ENCODE assay signal across 10 mouse cellular contexts in the genomic region with DNA sequence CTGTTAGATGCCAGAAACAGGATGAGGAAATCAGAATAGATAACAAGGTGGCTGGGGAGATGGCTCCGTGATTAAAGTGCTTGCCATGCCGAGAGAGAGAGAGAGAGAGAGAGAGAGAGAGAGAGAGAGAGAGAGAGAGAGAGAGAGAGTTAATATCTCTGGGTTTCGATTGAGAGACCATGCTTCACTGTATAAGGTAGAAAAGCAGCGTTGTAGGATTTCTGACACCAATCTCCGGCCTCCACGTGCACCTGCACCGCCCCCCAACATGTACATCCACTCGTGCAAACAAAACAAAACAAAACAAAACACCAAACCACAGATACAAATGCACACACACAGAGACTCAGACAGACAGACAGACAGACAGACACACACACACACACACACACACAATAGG. TPM values are rescaled to one million over a fixed set of nuclear protein-coding genes. Genes with fewer than 3 reads are reported as not detected.
DNase-seq lines count a peak whose midpoint lies in the region; ATAC-seq and TF ChIP-seq lines count a peak whose summit lies in the region.
"Had no signal": no experiment of that assay in that cellular context is flagged by ENCODE, and none has a peak within 500 bp of the region (broad histone marks: within the 10 kb centered on the region; RNA-seq: fewer than 3 reads in every experiment).

No protein-coding gene starts in this region.

- peaks cover 3% of the 10 kb centered on the region for H3K36me3 ChIP-seq in forebrain, embryonic 13.5 days (ENCODE audit: poor library complexity, severe bottlenecking)
- H3K36me3 ChIP-seq in forebrain, embryonic 11.5 days (ENCODE audit: control insufficient read depth, insufficient read depth, low read length): no peaks in the 10 kb centered on the region; the same call in 1 of the 2 replicates
- H3K36me3 ChIP-seq in kidney, embryonic 16.5 days (ENCODE audit: insufficient read depth, low read length): no peaks in the 10 kb centered on the region
- H3K36me3 ChIP-seq in CH12.LX (replicated peaks in 1 of 2; ENCODE audit: control insufficient read depth in 1 of 2, insufficient read depth in 1 of 2, low read length in 1 of 2): peaks cover 0 to 7% of the 10 kb centered on the region in 2 experiments
- peaks cover 4% of the 10 kb centered on the region for H3K36me3 ChIP-seq in liver, embryonic 12.5 days

- TF ChIP-seq RAD21 in CH12.LX (IDR thresholded peaks at IDR 0.05; ENCODE audit: low read depth, low read length): no peak

- H3K4me2 ChIP-seq in forebrain, embryonic 13.5 days: peak overlapping the region; percentile 53; the same call in 1 of the 2 replicates
- H3K4me2 ChIP-seq in forebrain, embryonic 11.5 days (ENCODE audit: low read depth, low read length, severe bottlenecking): no peak overlapping the region; the same call in 1 of the 2 replicates
- 0 out of 2 replicates have a peak overlapping the region, but pooled peaks have one; percentile 57 for H3K4me2 ChIP-seq in kidney, embryonic 16.5 days (replicated peaks; ENCODE audit: low read depth, low read length)
- peak overlapping the region; percentile 85; the same call in 1 of the 2 replicates for H3K4me2 ChIP-seq in CH12.LX (ENCODE audit: insufficient read depth, low read depth, poor library complexity, severe bottlenecking)
- peak overlapping the region; percentile 79 for H3K4me2 ChIP-seq in liver, embryonic 12.5 days

- no peak for TF ChIP-seq CTCF in CH12.LX (conservative IDR thresholded peaks at IDR 0.05 in 1 of 2, IDR thresholded peaks at IDR 0.05 in 1 of 2; ENCODE audit: low read depth in 2 of 2, low read length in 2 of 2)

- no peak overlapping the region for H3K27ac ChIP-seq in forebrain, embryonic 13.5 days
- no peak overlapping the region for H3K27ac ChIP-seq in forebrain, embryonic 11.5 days (ENCODE audit: low read depth, low read length)
- H3K27ac ChIP-seq in kidney, embryonic 16.5 days (ENCODE audit: low read length): no peak overlapping the region
- H3K27ac ChIP-seq in CH12.LX (ENCODE audit: insufficient read depth, low read depth): no peak overlapping the region
- H3K27ac ChIP-seq in liver, embryonic 12.5 days: no peak overlapping the region
- H3K27ac ChIP-seq: midbrain, embryonic 12.5 days had no signal

- 60% methylated on average over 8 of the region's 8 CpGs for WGBS in forebrain, embryonic 13.5 days
- WGBS in forebrain, embryonic 11.5 days: 59% methylated on average over 8 of the region's 8 CpGs
- 62% methylated on average over 8 of the region's 8 CpGs for WGBS in kidney, embryonic 16.5 days
- WGBS in liver, embryonic 12.5 days (ENCODE audit: insufficient replicate concordance): 49% methylated on average over 8 of the region's 8 CpGs

- no peak overlapping the region for H3K9ac ChIP-seq in forebrain, embryonic 13.5 days
- H3K9ac ChIP-seq in forebrain, embryonic 11.5 days (ENCODE audit: low read length): no peak overlapping the region
- H3K9ac ChIP-seq in kidney, embryonic 16.5 days (replicated peaks; ENCODE audit: low read length): no peak overlapping the region
- no peak overlapping the region for H3K9ac ChIP-seq in CH12.LX (ENCODE audit: insufficient read depth, low read depth)
- peak overlapping the region; percentile 57 for H3K9ac ChIP-seq in liver, embryonic 12.5 days
- H3K9ac ChIP-seq: midbrain, embryonic 12.5 days had no signal

- ATAC-seq in forebrain, embryonic 13.5 days: no peak
- no peak for ATAC-seq in forebrain, embryonic 11.5 days (replicated peaks; ENCODE audit: low FRiP score)
- ATAC-seq in kidney, embryonic 16.5 days (ENCODE audit: low FRiP score, low TSS enrichment): no peak
- ATAC-seq in liver, embryonic 12.5 days: no peak
- ATAC-seq: Patski had no signal

- no peak for TF ChIP-seq EP300 in CH12.LX (IDR thresholded peaks at IDR 0.05; ENCODE audit: low read length)

- peaks cover 18% of the 10 kb centered on the region for H3K4me1 ChIP-seq in forebrain, embryonic 13.5 days
- 0 out of 2 replicates have a peak, but pooled peaks cover 2% of the 10 kb centered on the region for H3K4me1 ChIP-seq in forebrain, embryonic 11.5 days (replicated peaks; ENCODE audit: control insufficient read depth, insufficient read depth, low read length)
- H3K4me1 ChIP-seq in kidney, embryonic 16.5 days (ENCODE audit: insufficient read depth, low read length): peaks cover 5% of the 10 kb centered on the region; the same call in 1 of the 2 replicates
- H3K4me1 ChIP-seq in CH12.LX (ENCODE audit: control insufficient read depth in 1 of 2, insufficient read depth in 2 of 2): peaks cover 0 to 22% of the 10 kb centered on the region in 2 experiments; a peak in 2 of 4 replicates
- H3K4me1 ChIP-seq in liver, embryonic 12.5 days: peaks cover 23% of the 10 kb centered on the region

- no peak overlapping the region for H3K4me3 ChIP-seq in forebrain, embryonic 13.5 days
- no peak overlapping the region for H3K4me3 ChIP-seq in forebrain, embryonic 11.5 days (ENCODE audit: low read depth, low read length)
- H3K4me3 ChIP-seq in kidney, embryonic 16.5 days (ENCODE audit: low read length): no peak overlapping the region
- H3K4me3 ChIP-seq in CH12.LX (replicated peaks in 1 of 3; ENCODE audit: low read depth in 2 of 3, low read length in 2 of 3, poor library complexity in 1 of 3): no peak overlapping the region
- H3K4me3 ChIP-seq in liver, embryonic 12.5 days: peak overlapping the region; percentile 91

- in situ Hi-C loops in CH12.LX (cut with MboI; ENCODE audit: low pct_ligation_motif_present, low pct_unique_long_range_greater_than_20kb, low sequenced_read_pairs): no loop called here

- no peaks in the 10 kb centered on the region for H3K9me3 ChIP-seq in forebrain, embryonic 13.5 days (replicated peaks)
- H3K9me3 ChIP-seq in forebrain, embryonic 11.5 days (ENCODE audit: control insufficient read depth, low read length): no peaks in the 10 kb centered on the region
- H3K9me3 ChIP-seq in kidney, embryonic 16.5 days (ENCODE audit: low read length): no peaks in the 10 kb centered on the region
- H3K9me3 ChIP-seq in CH12.LX (replicated peaks; ENCODE audit: low read length): no peaks in the 10 kb centered on the region
- no peaks in the 10 kb centered on the region for H3K9me3 ChIP-seq in liver, embryonic 12.5 days (replicated peaks)
- H3K9me3 ChIP-seq: midbrain, embryonic 12.5 days had no signal

- dilution Hi-C loops in CH12.LX (cut with MboI; ENCODE audit: extremely low pct_ligation_motif_present, extremely low pct_unique_long_range_greater_than_20kb, low sequenced_read_pairs): no loop called here

- no peaks in the 10 kb centered on the region for H3K27me3 ChIP-seq in forebrain, embryonic 13.5 days
- no peaks in the 10 kb centered on the region for H3K27me3 ChIP-seq in forebrain, embryonic 11.5 days (ENCODE audit: control insufficient read depth, insufficient read depth, low read length)
- H3K27me3 ChIP-seq in kidney, embryonic 16.5 days (ENCODE audit: insufficient read depth, low read length): peaks cover 6% of the 10 kb centered on the region
- no peaks in the 10 kb centered on the region for H3K27me3 ChIP-seq in CH12.LX (replicated peaks)
- H3K27me3 ChIP-seq in liver, embryonic 12.5 days (replicated peaks): no peaks in the 10 kb centered on the region

- H3K79me2 ChIP-seq in CH12.LX (replicated peaks; ENCODE audit: control insufficient read depth, extremely low read depth, insufficient read depth, poor library complexity, severe bottlenecking): peaks cover 2% of the 10 kb centered on the region; the same call in 1 of the 2 replicates

- DNase-seq in forebrain, embryonic 11.5 days (ENCODE audit: low spot score): no peak
- DNase-seq in kidney, adult 11 months: no peak
- no peak for DNase-seq in CH12.LX (ENCODE audit: extremely low read depth)
- DNase-seq in spleen, postnatal 4 days (ENCODE audit: low spot score in 2 of 2): no peak
- DNase-seq: right cerebral cortex, postnatal 25 days had no signal

- no peak for TF ChIP-seq POLR2A in CH12.LX (IDR thresholded peaks at IDR 0.05; ENCODE audit: low read depth, low read length)

TF ChIP-seq in CH12.LX, 34 proteins besides CTCF, POLR2A, EP300 and RAD21:
- TF ChIP-seq BHLHE40 (IDR thresholded peaks at IDR 0.05; ENCODE audit: low read depth, low read length): no peak
- no peak for TF ChIP-seq JUND (conservative IDR thresholded peaks at IDR 0.05; ENCODE audit: low read depth, low read length)
- TF ChIP-seq MAFK (IDR thresholded peaks at IDR 0.05; ENCODE audit: insufficient replicate concordance, low read length): no peak
- TF ChIP-seq TCF12 (IDR thresholded peaks at IDR 0.05; ENCODE audit: low read depth, low read length): no peak
- TF ChIP-seq MEF2A (IDR thresholded peaks at IDR 0.05; ENCODE audit: borderline replicate concordance, low read depth, low read length): no peak
- no peak for TF ChIP-seq MAZ (IDR thresholded peaks at IDR 0.05; ENCODE audit: low read depth, low read length)
- no peak for TF ChIP-seq ELF1 (IDR thresholded peaks at IDR 0.05; ENCODE audit: low read depth, low read length)
- TF ChIP-seq KAT2A (IDR thresholded peaks at IDR 0.05; ENCODE audit: insufficient replicate concordance, low read length): no peak
- no peak for TF ChIP-seq E2F4 (IDR thresholded peaks at IDR 0.05; ENCODE audit: insufficient replicate concordance, low read depth, low read length)
- TF ChIP-seq ZMIZ1 (IDR thresholded peaks at IDR 0.05; ENCODE audit: low read depth, low read length): no peak
- no peak for TF ChIP-seq NELFE (IDR thresholded peaks at IDR 0.05; ENCODE audit: low read depth, low read length)
- TF ChIP-seq IRF4 (IDR thresholded peaks at IDR 0.05; ENCODE audit: low read depth, low read length): no peak
- TF ChIP-seq ETS1 (conservative IDR thresholded peaks at IDR 0.05; ENCODE audit: low read depth, low read length): no peak
- no peak for TF ChIP-seq UBTF (IDR thresholded peaks at IDR 0.05; ENCODE audit: low read depth, low read length)
- no peak for TF ChIP-seq MYC (IDR thresholded peaks at IDR 0.05; ENCODE audit: low read depth, low read length)
- TF ChIP-seq CHD1 (IDR thresholded peaks at IDR 0.05; ENCODE audit: low read depth, low read length): no peak
- TF ChIP-seq ZKSCAN1 (IDR thresholded peaks at IDR 0.05; ENCODE audit: borderline replicate concordance, low read depth, low read length): no peak
TF ChIP-seq in CH12.LX: peak in this region for 0.

RNA-seq across cellular contexts. Expression of a gene that starts 0.5 kb away (rescaled TPM):
- polyA plus RNA-seq in forebrain, embryonic 13.5 days (2015; fragmentation: Nextera tagmentation; extraction: Ambion mirVana): 5.8 and 6.4 TPM in 2 replicates
- 11.9 and 13.1 TPM in 2 replicates for polyA plus RNA-seq in forebrain, embryonic 11.5 days (2014; fragmentation: Nextera tagmentation; extraction: Ambion mirVana)
- polyA plus RNA-seq in kidney, embryonic 16.5 days (2015; fragmentation: Nextera tagmentation; extraction: Ambion mirVana): 3.2 and 3.8 TPM in 2 replicates
- total RNA-seq in CH12.LX (2012; rRNA removed) (1.9 and 3.5 TPM in 2 replicates), CH12.LX (2014; rRNA removed) (12.3 and 12.6 TPM in 2 replicates)
- 4.2 and 5.0 TPM in 2 replicates for polyA plus RNA-seq in CH12.LX (2012; ENCODE audit: insufficient read length, low read depth)
- 7.5 and 7.6 TPM in 2 replicates for polyA plus RNA-seq in liver, embryonic 12.5 days (2016; fragmentation: Nextera tagmentation; extraction: Ambion mirVana)
